Mouse (Mus musculus): Measurements from ENCODE around the gene Dbil5. TPM values are rescaled to one million over a fixed set of nuclear protein-coding genes. Genes with fewer than 3 reads are reported as not detected.
A peak's percentile ranks its signal among the peaks of the same experiment; 100 is the strongest.

The Dbil5 gene
- polyA plus RNA-seq (2015; fragmentation: Nextera tagmentation; extraction: Ambion mirVana) = 0.89 TPM in 1 of 2 replicates, not detected in the other

DNA sequence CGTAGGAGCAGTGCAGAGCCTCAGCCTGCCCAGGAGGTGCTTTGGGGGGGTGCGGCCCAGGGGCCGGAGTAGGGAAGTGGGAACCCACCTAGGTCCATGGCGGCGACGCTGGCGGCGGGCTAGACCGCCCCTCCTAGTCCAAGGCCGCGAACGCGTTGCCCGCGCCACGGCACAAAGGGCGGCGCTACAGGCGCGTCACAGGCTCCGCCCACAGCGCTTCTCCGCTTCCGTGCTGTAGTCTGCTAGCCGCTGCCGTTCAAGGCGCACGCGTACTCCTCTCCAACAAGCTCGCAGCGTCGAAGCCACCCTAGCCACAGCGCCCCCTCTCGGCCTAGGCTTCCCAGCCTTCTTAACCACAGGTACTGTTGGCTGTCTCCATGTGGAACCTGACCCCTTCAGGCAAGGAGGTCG is at the start of gene Dbil5, which contains the start of gene Gemin4:
TSS of gene Dbil5 (plus strand) at position 219 of the 411 bp plus-strand sequence.
TSS of gene Gemin4 (minus strand) at position 275 of the 411 bp plus-strand sequence.
- H3K4me2 ChIP-seq = peak within 1 kb of the TSS; percentile 85
- H3K9me3 ChIP-seq (replicated peaks) = no peaks in the 10 kb centered on the region
- peak within 1 kb of the TSS; percentile 90 for H3K27ac ChIP-seq
- peak within 1 kb of the TSS; percentile 84 for H3K4me3 ChIP-seq
- peaks cover 40% of the 10 kb centered on the region for H3K36me3 ChIP-seq (ENCODE audit: poor library complexity, severe bottlenecking)
- peak within 1 kb of the TSS; percentile 93 for H3K9ac ChIP-seq
- no peaks in the 10 kb centered on the region for H3K27me3 ChIP-seq
- WGBS = under 1% methylated on average over 34 of the region's 35 CpGs
- peak; percentile 99 for ATAC-seq
- peaks cover 14% of the 10 kb centered on the region for H3K4me1 ChIP-seq

DNA sequence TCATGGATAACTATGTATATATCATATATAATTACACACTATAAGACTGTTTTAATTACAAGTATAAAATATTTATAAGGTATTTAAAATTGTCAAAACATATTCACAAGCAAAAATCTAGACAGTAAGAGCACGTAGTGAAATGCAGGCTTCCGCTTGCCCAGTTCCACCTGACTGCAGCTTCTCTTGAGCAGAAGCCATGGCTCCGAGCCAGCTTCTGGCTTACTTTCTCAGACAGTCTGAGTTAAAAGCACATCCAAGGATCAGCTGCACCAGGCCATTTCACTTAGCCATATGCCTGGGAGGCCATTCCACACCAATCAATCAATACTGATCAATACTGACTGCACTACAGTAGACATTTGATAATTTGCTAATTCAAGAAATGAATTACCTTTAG is 48.4 kb upstream of the Dbil5 start:
- H3K4me1 ChIP-seq = peaks cover 9% of the 10 kb centered on the region; the same call in 1 of the 2 replicates
- no peaks in the 10 kb centered on the region for H3K27me3 ChIP-seq
- ATAC-seq = no peak
- H3K4me2 ChIP-seq = no peak overlapping the region
- H3K36me3 ChIP-seq (ENCODE audit: poor library complexity, severe bottlenecking) = peaks cover 20% of the 10 kb centered on the region
- WGBS = 79% methylated on average over 3 of the region's 3 CpGs
- H3K9ac ChIP-seq = no peak overlapping the region
- H3K9me3 ChIP-seq (replicated peaks) = no peaks in the 10 kb centered on the region
- no peak overlapping the region for H3K4me3 ChIP-seq
- H3K27ac ChIP-seq = no peak overlapping the region

DNA sequence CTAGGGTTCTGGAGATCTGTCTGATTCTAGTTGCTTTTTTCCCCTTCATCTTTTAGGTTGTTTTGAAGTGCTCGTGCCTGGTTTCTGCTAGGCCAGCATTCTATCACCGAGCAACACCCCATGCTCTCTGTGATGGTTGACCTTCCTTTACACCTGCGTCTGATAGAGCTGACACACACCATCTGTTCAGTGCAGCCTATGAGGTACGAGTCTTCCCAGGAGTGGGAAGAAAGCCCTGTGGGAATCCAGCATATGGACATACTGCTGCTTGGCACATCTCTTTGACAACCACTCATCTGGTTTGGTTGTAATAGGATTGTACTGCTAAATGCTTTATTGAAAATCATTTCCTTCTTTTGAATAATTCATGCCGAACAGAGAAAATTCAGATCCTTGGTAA is 47.2 kb upstream of the Dbil5 start:
- Histone ChIP-seq H3K4me1 (peaks cover 9% of the 10 kb centered on the region; the same call in 1 of the 2 replicates), H3K9me3 (replicated peaks) (no peaks in the 10 kb centered on the region), H3K27ac (peak overlapping the region; percentile 22; the same call in 1 of the 2 replicates), H3K4me3 (no peak overlapping the region), H3K9ac (no peak overlapping the region), H3K36me3 (ENCODE audit: poor library complexity, severe bottlenecking) (peaks cover 22% of the 10 kb centered on the region), H3K4me2 (no peak overlapping the region), H3K27me3 (no peaks in the 10 kb centered on the region)
- WGBS = 63% methylated on average over 5 of the region's 5 CpGs
- ATAC-seq = no peak

DNA sequence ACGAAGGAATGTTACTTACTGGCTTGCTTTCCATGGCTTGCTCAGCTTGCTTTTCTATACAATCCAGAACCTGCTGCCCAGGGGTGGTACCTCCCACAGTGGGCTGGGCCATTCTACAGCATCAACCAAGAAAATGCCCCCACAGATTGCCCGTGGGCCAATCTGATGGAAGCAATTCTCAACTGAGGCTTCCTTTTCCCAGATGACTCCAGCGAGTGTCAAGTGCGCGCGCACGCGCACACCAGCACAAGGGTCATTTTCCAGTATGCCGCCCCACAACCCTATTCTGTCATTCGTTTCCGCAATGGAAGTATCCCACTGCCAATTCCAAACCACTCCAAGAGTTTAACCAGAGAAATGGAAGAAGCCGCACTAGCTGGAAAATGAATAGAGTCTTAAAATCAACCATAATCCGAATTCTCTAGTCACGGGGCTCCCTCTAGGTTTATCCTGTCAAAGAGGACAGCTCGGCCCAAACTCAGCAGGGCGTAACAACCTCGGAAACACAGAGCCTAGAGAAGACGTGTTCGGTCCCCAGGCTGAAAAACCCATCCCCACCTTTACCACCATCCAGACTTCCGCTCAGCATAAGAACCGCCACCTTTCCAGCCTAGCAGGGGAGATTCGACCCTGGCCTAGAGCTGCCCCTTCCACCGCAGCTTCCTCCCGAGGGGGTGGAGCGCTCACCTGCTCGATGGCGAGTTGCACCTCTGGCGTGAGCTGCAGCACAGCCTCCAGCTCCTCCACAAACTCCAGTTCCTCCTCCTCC is 38.5 kb upstream of the Dbil5 start:
- H3K27me3 ChIP-seq = no peaks in the 10 kb centered on the region
- H3K4me1 ChIP-seq = peaks cover 13% of the 10 kb centered on the region
- peak; percentile 73; the same call in 1 of the 2 replicates for ATAC-seq
- no peaks in the 10 kb centered on the region for H3K9me3 ChIP-seq (replicated peaks)
- WGBS = 1% methylated on average over 28 of the region's 28 CpGs
- peak overlapping the region; percentile 95 for H3K4me2 ChIP-seq
- H3K4me3 ChIP-seq = peak overlapping the region; percentile 96
- peak overlapping the region; percentile 79 for H3K9ac ChIP-seq
- H3K27ac ChIP-seq = peak overlapping the region; percentile 59
- peaks cover 13% of the 10 kb centered on the region for H3K36me3 ChIP-seq (ENCODE audit: poor library complexity, severe bottlenecking)

DNA sequence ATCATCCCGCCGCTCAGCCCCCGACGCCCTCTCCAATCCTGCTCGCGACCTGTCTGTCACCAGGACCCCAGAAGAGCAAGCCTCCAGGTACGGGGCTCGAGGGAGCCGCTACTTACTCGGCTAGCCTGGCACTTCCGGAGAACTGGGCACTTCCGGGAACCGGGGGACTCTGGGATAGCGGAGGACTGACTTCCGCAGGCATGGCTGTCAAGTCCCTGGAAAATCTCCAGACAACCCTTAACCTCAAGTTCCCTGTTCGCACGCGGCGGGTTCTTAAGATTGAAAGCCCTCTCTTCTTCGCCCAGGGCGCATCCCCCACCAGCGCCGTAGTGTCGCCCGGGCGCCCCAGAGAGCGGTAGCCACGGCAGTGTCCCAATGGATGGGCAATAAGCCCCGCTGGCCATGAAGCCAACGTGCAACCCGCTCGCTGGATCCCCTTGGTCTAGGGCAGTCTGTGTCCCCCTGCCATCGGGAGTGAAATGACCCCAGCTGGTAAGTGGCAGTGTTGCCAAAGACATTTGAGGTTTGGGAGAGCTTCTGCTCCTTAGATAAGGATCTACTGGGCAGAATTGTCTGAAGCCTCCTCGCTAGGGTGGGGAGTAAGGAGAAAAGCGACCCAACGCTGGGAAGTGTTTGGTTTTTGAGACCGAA is 37.8 kb upstream of the Dbil5 start, which contains the start of the genes Vps53 and Fam57a:
TSS of gene Vps53 (minus strand) at position 153 of the 651 bp plus-strand sequence.
TSS of gene Fam57a (plus strand) at position 177 of the 651 bp plus-strand sequence.
- peak within 1 kb of the TSS; percentile 79 for H3K9ac ChIP-seq
- H3K27me3 ChIP-seq = no peaks in the 10 kb centered on the region
- no peaks in the 10 kb centered on the region for H3K9me3 ChIP-seq (replicated peaks)
- under 1% methylated on average over 37 of the region's 37 CpGs for WGBS
- peak within 1 kb of the TSS; percentile 96 for H3K4me3 ChIP-seq
- H3K4me1 ChIP-seq = peaks cover 13% of the 10 kb centered on the region
- ATAC-seq = peak; percentile 90
- H3K36me3 ChIP-seq (ENCODE audit: poor library complexity, severe bottlenecking) = peaks cover 11% of the 10 kb centered on the region; the same call in 1 of the 2 replicates
- H3K4me2 ChIP-seq = peak within 1 kb of the TSS; percentile 95
- H3K27ac ChIP-seq = peak within 1 kb of the TSS; percentile 59

DNA sequence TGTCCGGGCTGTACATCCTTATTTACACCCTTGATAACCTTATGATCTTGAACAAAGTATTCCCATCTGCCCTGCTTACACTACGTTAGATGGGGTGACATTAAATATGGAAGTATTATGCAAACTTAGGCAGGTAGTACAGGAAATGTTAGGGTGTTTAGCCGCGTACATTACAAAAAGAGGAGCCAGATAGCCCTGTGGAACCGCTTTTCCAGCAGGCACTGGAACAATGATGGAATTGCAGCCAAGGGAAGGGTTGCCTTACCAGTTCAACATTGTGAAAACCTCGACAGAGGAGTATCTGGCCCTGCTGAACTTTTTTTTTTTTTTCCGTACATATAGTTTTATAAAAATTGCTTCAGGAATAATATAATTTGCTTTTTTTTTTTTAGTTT is 37.3 kb upstream of the Dbil5 start:
- Histone ChIP-seq H3K4me2 (peak overlapping the region; percentile 95), H3K36me3 (ENCODE audit: poor library complexity, severe bottlenecking) (peaks cover 11% of the 10 kb centered on the region; the same call in 1 of the 2 replicates), H3K9me3 (replicated peaks) (no peaks in the 10 kb centered on the region), H3K27me3 (no peaks in the 10 kb centered on the region), H3K4me1 (peaks cover 13% of the 10 kb centered on the region), H3K4me3 (peak overlapping the region; percentile 96), H3K9ac (peak overlapping the region; percentile 79), H3K27ac (no peak overlapping the region)
- no peak for ATAC-seq
- WGBS = 19% methylated on average over 7 of the region's 7 CpGs

DNA sequence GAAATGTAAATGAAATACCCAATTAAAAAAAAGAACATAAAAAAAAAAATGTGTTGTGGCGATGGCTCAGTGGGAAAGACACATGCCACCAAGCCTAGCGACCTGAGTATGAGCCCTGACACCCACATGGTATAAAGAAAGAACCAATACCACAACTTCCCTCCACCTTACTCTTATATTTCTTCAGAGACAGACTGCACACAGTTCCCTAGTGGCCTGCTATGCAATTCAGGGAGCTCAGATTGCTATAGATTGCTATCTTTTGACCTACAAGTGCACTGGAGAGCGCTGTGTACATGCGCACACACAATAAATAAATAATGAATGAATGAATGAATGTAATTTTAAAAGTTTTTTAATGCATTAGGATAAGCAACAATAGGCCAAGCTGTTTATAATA is 33.7 kb upstream of the Dbil5 start:
- no peak overlapping the region for H3K4me2 ChIP-seq

DNA sequence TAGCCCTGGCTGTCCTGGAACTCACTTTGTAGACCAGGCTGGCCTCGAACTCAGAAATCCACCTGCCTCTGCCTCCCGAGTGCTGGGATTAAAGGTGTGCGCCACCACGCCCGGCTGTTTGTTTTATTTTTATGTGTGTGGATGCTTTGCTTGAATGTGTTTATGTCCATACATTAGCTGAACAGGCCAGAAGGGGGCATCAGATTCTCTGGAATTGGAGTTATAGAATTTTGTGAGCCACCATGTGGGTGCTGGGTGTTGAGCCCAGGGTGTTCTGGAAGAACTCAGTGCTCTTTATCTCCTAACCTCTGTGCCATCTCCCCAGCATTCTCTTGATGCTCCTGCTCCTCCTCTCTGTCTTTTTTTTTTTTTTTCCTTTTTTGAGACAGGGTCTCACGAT is 30.5 kb upstream of the Dbil5 start:
- Histone ChIP-seq H3K36me3 (ENCODE audit: poor library complexity, severe bottlenecking) (no peaks in the 10 kb centered on the region), H3K9ac (no peak overlapping the region), H3K4me1 (no peaks in the 10 kb centered on the region), H3K27ac (no peak overlapping the region), H3K9me3 (replicated peaks) (no peaks in the 10 kb centered on the region), H3K4me3 (no peak overlapping the region), H3K4me2 (no peak overlapping the region), H3K27me3 (no peaks in the 10 kb centered on the region)
- no peak for ATAC-seq
- 80% methylated on average over 6 of the region's 6 CpGs for WGBS

More for the DNA sequence above, 33.7 kb upstream of the Dbil5 start:
- Histone ChIP-seq H3K9ac (no peak overlapping the region), H3K27ac (no peak overlapping the region), H3K4me3 (no peak overlapping the region), H3K4me1 (peaks cover 7% of the 10 kb centered on the region), H3K36me3 (ENCODE audit: poor library complexity, severe bottlenecking) (no peaks in the 10 kb centered on the region), H3K27me3 (no peaks in the 10 kb centered on the region), H3K9me3 (replicated peaks) (no peaks in the 10 kb centered on the region)
- ATAC-seq = no peak
- WGBS = 89% methylated on average over 4 of the region's 4 CpGs

DNA sequence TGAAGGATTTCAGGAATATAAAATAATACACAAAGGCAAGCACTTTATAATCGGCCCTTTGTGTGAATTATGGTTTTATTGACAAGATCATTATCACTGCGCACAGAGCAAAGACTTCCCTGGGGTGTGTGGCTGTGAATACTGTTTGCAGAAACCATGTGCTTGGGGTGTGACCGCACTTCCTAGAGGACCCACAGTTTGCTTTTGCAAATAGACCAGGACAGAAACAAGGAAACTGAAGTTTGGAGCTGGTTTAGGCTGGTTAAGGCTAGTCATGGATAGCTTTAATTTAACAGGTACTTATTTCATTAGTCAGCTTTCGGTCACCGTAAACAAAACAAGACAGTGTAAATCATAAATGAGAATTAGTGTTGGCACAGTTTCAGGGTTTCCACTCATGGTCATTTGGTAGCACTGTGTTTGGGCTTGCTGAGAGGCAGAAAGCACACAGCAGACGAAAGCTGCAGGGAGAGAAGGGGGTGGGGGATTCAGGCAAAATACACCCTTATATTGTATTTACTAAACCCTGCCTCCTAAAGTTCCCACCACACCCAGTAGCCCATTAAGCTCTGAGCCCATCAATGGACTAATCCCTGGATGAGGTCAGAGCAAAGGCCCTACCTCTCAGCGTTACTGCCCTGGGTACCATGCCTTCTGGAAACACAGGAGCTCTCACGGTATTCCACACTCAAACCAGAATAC is 21.0 kb upstream of the Dbil5 start:
- Histone ChIP-seq H3K4me1 (peaks cover 4% of the 10 kb centered on the region), H3K9ac (no peak overlapping the region), H3K4me3 (no peak overlapping the region), H3K27ac (no peak overlapping the region), H3K4me2 (no peak overlapping the region), H3K36me3 (ENCODE audit: poor library complexity, severe bottlenecking) (no peaks in the 10 kb centered on the region), H3K27me3 (no peaks in the 10 kb centered on the region), H3K9me3 (replicated peaks) (no peaks in the 10 kb centered on the region)
- no peak for ATAC-seq
- WGBS = 54% methylated on average over 8 of the region's 8 CpGs

DNA sequence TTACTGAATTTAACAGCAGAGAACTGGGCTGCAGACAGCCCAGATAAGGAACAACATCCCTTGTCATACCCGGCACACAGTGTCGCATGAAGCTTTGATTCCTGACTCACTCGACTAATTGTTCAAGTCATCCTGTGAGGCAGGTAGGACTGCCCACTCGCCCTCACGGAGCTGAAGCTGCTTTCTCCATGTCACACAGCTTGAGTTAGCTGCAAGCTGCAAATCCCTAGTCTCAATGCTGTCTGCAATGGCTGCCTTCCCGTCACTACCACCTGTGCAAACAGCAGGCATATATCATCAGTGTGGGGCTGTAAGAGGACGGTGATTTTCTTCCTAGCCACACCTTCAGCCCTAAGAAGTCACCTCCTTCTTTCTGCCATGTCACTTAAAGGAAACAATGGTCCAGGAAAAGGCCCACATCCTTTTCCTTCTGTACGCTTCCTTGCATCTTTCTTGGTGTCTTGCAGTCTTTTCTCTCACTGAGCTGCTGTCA is 20.4 kb upstream of the Dbil5 start:
- Histone ChIP-seq H3K9me3 (replicated peaks) (no peaks in the 10 kb centered on the region), H3K27me3 (no peaks in the 10 kb centered on the region), H3K27ac (no peak overlapping the region), H3K4me3 (no peak overlapping the region), H3K4me1 (peaks cover 7% of the 10 kb centered on the region), H3K36me3 (ENCODE audit: poor library complexity, severe bottlenecking) (no peaks in the 10 kb centered on the region), H3K4me2 (no peak overlapping the region), H3K9ac (no peak overlapping the region)
- WGBS = 53% methylated on average over 8 of the region's 8 CpGs
- no peak for ATAC-seq

DNA sequence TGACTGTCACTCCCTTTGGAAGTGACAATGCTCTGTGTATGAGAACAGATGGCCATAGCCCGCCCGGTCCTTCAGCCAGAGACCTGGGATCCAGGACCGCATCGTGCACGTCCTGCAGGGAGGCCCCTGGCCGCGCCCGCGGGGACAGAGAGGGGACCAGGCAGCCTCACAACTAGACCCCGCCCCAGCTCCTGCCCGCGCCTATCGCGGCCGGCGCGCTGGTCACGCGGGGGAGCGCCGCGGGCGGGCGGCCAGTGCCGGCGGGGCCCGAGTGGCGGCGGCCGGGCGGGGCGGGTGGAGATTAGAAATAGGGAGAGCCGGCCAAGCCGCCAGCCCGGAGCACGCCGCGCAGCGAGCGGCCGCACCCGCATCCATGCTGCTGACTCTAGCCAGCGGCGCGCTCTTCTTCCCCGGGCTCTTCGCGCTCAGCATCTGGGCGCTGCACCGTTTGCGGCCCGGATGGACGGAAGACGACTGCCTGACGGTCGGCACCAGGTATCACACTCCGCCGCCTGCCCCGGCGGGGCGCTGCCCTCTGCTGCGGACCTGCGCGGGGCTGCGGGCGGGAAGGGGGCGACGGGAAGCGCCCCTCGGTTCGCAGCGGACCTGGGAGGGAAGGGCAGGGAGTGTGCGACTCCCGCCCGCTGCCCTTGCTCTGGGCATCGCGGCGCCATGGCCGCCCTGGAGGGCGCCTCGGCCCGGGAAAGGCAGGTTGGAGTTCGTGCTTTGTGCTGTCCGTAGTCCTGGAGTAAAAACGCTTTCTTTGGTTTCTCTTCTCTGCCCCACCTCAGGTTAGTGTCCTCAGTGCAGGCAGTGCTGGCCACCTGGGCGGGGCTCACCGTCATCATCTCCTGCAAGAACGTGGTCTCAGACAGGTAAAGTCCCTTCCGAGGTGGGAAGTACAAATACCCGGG is 15.4 kb upstream of the Dbil5 start:
- under 1% methylated on average over 80 of the region's 90 CpGs for WGBS

More for the DNA sequence above, 15.4 kb upstream of the Dbil5 start:
- H3K4me2 ChIP-seq = peak overlapping the region; percentile 69
- peak; percentile 98 for ATAC-seq
- peak overlapping the region; percentile 91 for H3K4me3 ChIP-seq
- H3K27me3 ChIP-seq = no peaks in the 10 kb centered on the region
- H3K9me3 ChIP-seq (replicated peaks) = no peaks in the 10 kb centered on the region
- peak overlapping the region; percentile 75 for H3K27ac ChIP-seq
- peaks cover 19% of the 10 kb centered on the region for H3K36me3 ChIP-seq (ENCODE audit: poor library complexity, severe bottlenecking)
- peak overlapping the region; percentile 96 for H3K9ac ChIP-seq
- peaks cover 16% of the 10 kb centered on the region for H3K4me1 ChIP-seq
